Mouse (Mus musculus): ENCODE results near the gene Son.

The Son gene

GRCm38 (mm10) chr16:91688023-91688618 lies 40.8 kb downstream of the Son start:
- DNase-seq (ENCODE audit: low read depth, low spot score), result no peak

GRCm38 (mm10) chr16:91688619-91689334 lies 41.5 kb downstream of the Son start, which contains the start of gene Donson:
TSS of gene Donson (minus strand) at chr16:91688770.
- DNase-seq (ENCODE audit: low read depth, low spot score), result peak; percentile 92

- no peak for DNase-seq (ENCODE audit: low read depth, low spot score)
These were observed 42.5 kb downstream of the Son start for GRCm38 (mm10) chr16:91689791-91690190.

- no peak for DNase-seq (ENCODE audit: low read depth, low spot score)
These were observed 47.3 kb downstream of the Son start for GRCm38 (mm10) chr16:91694455-91695084.

- DNase-seq (ENCODE audit: low read depth, low spot score), result no peak
These were observed 47.9 kb downstream of the Son start for GRCm38 (mm10) chr16:91695108-91695755.

- DNase-seq (ENCODE audit: low read depth, low spot score), result no peak
These were observed 51.7 kb downstream of the Son start for GRCm38 (mm10) chr16:91698995-91699394.

GRCm38 (mm10) chr16:91701908-91702307 lies 54.6 kb downstream of the Son start:
- no peak for DNase-seq (ENCODE audit: low read depth, low spot score)

- no peak for DNase-seq (ENCODE audit: low read depth, low spot score)
These were observed 55.5 kb downstream of the Son start for GRCm38 (mm10) chr16:91702771-91703188.

- no peak for DNase-seq (ENCODE audit: low read depth, low spot score)
These were observed 57.5 kb downstream of the Son start for GRCm38 (mm10) chr16:91704603-91705340.

GRCm38 (mm10) chr16:91710241-91710640 lies 62.9 kb downstream of the Son start:
- DNase-seq (ENCODE audit: low read depth, low spot score), result no peak

- DNase-seq (ENCODE audit: low read depth, low spot score), result peak; percentile 89
These were observed 69.6 kb downstream of the Son start for GRCm38 (mm10) chr16:91716927-91717349.

- DNase-seq (ENCODE audit: low read depth, low spot score), result no peak
These were observed 70.1 kb downstream of the Son start for GRCm38 (mm10) chr16:91717399-91717798.

GRCm38 (mm10) chr16:91724247-91724646 lies 76.9 kb downstream of the Son start:
- DNase-seq (ENCODE audit: low read depth, low spot score), result no peak

GRCm38 (mm10) chr16:91727433-91727832 lies 80.1 kb downstream of the Son start:
- no peak for DNase-seq (ENCODE audit: low read depth, low spot score)

GRCm38 (mm10) chr16:91728123-91729065 lies 81.1 kb downstream of the Son start, which contains the start of gene Cryzl1:
TSS of gene Cryzl1 (minus strand) at chr16:91728975.
- DNase-seq (ENCODE audit: low read depth, low spot score), result peak; percentile 94

Measured in c-Kit-negative CD71-positive TER-119-positive erythroid progenitor cells, embryonic 14.5 days (primary cell).